Mouse (Mus musculus): ENCODE data around the gene 9930111J21Rik1. TPM values are rescaled to one million over a fixed set of nuclear protein-coding genes. Genes with fewer than 3 reads are reported as not detected.

9930111J21Rik1 gene
- polyA plus RNA-seq (2012; ENCODE audit: low replicate concordance), result 0.72 and 1.9 TPM in 2 replicates

DNA sequence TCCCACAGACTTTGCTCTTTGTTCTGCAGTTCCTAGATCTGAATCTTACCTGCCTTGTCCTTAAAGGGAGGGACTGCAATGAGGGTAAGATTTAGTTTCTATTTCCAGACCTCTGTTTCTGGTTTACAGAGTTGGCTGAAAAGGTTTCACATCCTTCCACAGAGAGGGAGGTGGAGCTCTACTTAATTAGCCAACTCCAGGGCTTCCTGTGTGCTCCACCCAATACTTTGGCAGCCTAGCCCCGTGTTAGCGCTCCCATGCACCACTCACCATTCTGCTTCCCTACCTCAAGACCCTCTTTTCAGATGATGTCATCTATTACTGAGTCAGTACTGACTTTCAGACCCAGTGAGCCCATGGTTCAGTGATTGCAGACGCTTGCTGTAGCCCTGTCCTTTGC is at the start of gene 9930111J21Rik1:
TSS of gene 9930111J21Rik1 (minus strand) at position 148 of the 400 bp plus-strand sequence.

DNA sequence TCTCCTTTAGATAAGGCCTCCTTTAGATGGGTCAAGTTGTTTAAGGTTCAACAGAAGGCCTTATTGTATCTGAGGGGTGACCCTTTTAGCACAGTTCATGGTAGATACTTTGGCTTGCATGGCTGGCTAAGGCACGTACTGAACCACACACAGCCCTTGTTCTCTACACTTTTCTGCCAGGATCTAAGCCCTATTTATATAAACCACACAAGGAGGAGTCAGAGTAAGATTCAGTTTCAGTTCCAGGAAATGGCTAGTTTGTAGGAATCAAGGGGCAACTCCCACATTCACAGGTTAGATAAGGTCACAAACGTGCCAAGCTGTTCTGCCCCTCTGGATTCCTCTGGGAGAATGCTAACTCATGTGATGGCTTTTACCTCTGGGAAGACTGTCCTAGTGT is 14.8 kb upstream of the 9930111J21Rik1 start, which contains the start of gene Tgtp1:
TSS of gene Tgtp1 (minus strand) at position 155 of the 400 bp plus-strand sequence.

DNA sequence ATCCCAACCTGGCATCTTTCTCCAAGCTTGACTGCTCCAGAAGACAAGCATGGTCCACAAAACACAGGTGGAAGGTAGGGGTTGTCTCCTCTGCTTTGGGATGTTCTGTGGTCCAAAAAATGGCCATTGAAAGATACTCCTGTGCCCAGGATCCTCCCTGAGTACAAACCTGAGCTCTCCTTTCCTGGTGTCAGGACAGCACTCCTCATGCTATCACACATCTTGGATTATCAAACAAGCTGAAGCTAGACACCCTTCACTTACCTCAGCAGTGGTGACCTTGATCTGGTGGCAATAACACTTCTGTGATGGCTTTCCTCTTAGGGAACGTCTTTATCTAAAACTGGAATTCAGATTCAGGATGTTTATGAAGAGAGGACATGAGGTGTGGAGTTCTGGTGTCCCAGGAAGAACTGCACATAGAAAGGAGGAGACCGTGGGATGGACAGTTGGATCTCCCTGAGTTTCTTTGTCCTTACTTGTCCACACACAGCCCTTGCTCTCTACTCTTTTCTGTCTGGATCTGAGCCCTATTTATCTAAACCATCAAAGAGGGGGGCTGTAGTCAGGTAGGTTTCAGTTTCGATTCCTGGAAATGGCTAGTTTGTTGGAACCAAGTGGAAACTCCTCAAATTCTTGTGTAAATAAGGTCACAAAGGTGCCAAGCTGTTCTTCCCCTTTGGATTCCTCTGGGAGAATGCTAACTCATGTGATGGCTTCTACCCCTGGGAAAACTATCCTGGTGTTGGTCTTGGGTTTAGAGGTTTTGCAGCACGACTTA is 12.7 kb upstream of the 9930111J21Rik1 start, which contains the start of gene Gm12185:
TSS of gene Gm12185 (minus strand) at position 487 of the 781 bp plus-strand sequence.

DNA sequence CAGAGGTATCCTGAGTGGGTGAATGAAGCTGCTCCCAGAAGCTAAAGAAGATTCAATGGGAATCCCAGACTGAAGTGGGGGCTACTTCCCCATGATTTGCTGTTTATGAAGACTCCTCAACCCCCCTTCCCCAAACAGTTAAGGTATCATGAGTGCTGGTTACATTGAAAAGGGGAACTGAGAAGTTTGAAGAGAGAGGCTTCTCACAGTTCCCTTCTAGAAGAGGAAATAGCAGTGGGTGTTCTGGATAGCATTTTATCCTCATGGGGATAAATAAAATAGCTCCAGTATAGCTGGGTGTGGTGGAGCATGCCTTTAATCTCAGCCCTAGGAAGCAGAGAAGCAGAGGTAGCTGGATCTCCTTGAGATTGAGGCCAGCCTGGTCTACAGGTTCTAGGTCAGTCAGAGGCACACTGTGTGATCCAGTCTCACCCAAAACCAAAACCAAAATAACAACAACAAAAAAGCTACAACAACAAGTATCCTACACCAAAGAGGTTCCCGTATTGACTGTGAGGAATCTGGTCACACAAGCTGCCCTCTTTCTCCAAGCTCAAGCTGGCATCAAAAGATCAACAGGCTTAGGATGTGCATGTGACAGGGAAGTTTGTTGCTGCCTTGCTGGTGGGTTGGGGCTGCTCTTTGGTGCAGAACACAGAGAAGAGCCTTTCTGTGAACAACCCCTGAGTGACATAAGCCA is 808 bp downstream of the 9930111J21Rik1 start, which contains the start of gene Olfr56:
TSS of gene Olfr56 (plus strand) at position 650 of the 700 bp plus-strand sequence.

DNA sequence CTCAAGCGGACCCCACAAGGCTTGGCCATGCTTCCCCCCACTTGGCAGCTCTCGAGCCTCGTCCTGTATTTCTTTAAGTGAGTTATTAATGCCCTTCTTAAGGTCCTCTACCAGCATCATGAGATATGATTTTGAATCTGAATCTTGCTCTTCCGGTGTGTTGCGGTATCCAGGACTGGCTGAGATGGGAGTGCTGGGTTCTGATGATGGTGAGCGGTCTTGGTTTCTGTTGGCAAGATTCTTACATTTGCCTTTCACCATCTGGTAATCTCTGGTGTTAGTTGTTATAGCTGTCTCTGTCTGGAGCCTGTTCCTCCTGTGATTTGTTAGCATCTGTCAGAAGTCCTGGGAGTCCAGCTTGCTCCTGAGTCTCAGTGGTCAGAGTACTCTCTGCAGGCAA is 33.1 kb downstream of the 9930111J21Rik1 start, which contains the start of gene Psme2b:
TSS of gene Psme2b (minus strand) at position 101 of the 400 bp plus-strand sequence.

DNA sequence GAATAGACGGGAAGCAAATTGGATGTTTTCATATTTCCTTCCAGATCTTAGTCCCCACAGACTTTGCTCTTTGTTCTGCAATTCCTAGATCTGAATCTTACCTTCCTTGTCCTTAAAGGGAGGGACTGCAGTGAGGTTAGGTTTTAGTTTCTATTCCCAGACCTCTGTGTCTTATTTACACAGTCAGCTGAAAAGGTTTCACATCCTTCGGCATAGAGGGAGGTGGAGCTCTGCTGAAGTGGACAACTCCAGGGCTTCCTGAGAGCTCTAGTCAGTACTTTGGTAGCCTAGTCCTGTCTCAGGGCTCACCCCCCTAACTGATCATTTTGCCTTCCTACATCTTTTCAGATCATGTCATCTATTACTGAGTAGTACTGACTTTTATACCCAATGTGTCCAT is 77.2 kb downstream of the 9930111J21Rik1 start, which contains the start of gene Gm5431:
TSS of gene Gm5431 (minus strand) at position 194 of the 400 bp plus-strand sequence.

Other genes starting within 250 kb of the 9930111J21Rik1 start
- gene Rack1, start 179.1 kb downstream of the 9930111J21Rik1 start, polyA plus RNA-seq (2012; ENCODE audit: low replicate concordance), result 453 and 6,836 TPM in 2 replicates
- 20.9 and 26.8 TPM in 2 replicates for gene Trim41, start 162.0 kb downstream of the 9930111J21Rik1 start, polyA plus RNA-seq (2012; ENCODE audit: low replicate concordance)
- 7.2 and 13.9 TPM in 2 replicates for gene Trim7, start 153.3 kb downstream of the 9930111J21Rik1 start, polyA plus RNA-seq (2012; ENCODE audit: low replicate concordance)
- 65.7 and 147 TPM in 2 replicates for gene Gm12184, start 152.7 kb downstream of the 9930111J21Rik1 start, polyA plus RNA-seq (2012; ENCODE audit: low replicate concordance)
- 2.8 and 9.6 TPM in 2 replicates for gene Irgm1, start 107.7 kb downstream of the 9930111J21Rik1 start, polyA plus RNA-seq (2012; ENCODE audit: low replicate concordance)
- 0.09 TPM in 1 of 2 replicates, not detected in the other for gene Gm5431, start 77.2 kb downstream of the 9930111J21Rik1 start, polyA plus RNA-seq (2012; ENCODE audit: low replicate concordance)
- gene Psme2b, start 33.2 kb downstream of the 9930111J21Rik1 start, polyA plus RNA-seq (2012; ENCODE audit: low replicate concordance), result 0.36 and 3.4 TPM in 2 replicates
- 0.06 TPM in 1 of 2 replicates, not detected in the other for gene Olfr56, start 509 bp downstream of the 9930111J21Rik1 start, polyA plus RNA-seq (2012; ENCODE audit: low replicate concordance)
- 0.16 TPM in 1 of 2 replicates, not detected in the other for gene Gm12185, start 12.8 kb upstream of the 9930111J21Rik1 start, polyA plus RNA-seq (2012; ENCODE audit: low replicate concordance)
- gene Tgtp1, start 14.8 kb upstream of the 9930111J21Rik1 start, polyA plus RNA-seq (2012; ENCODE audit: low replicate concordance), result 0.47 and 1.3 TPM in 2 replicates
- 0.92 and 1.5 TPM in 2 replicates for gene 9930111J21Rik2, start 71.8 kb upstream of the 9930111J21Rik1 start, polyA plus RNA-seq (2012; ENCODE audit: low replicate concordance)
- gene Tgtp2, start 84.8 kb upstream of the 9930111J21Rik1 start, polyA plus RNA-seq (2012; ENCODE audit: low replicate concordance), result 11.7 and 11.9 TPM in 2 replicates
- gene Ifi47, start 97.2 kb upstream of the 9930111J21Rik1 start, polyA plus RNA-seq (2012; ENCODE audit: low replicate concordance), result 2.3 and 3.4 TPM in 2 replicates
- not detected in 2 replicates for gene Olfr1396, start 135.5 kb upstream of the 9930111J21Rik1 start, polyA plus RNA-seq (2012; ENCODE audit: low replicate concordance)
- gene Olfr1395, start 162.9 kb upstream of the 9930111J21Rik1 start, polyA plus RNA-seq (2012; ENCODE audit: low replicate concordance), result not detected in 2 replicates
- not detected in 2 replicates for gene Olfr1394, start 175.0 kb upstream of the 9930111J21Rik1 start, polyA plus RNA-seq (2012; ENCODE audit: low replicate concordance)
- gene Btnl9, start 207.8 kb upstream of the 9930111J21Rik1 start, polyA plus RNA-seq (2012; ENCODE audit: low replicate concordance), result not detected in 2 replicates
- gene Zfp62, start 223.9 kb upstream of the 9930111J21Rik1 start, polyA plus RNA-seq (2012; ENCODE audit: low replicate concordance), result 4.6 and 6.1 TPM in 2 replicates